Comparison of ENCODE assay signal across 25 mouse cellular contexts in the genomic region with DNA sequence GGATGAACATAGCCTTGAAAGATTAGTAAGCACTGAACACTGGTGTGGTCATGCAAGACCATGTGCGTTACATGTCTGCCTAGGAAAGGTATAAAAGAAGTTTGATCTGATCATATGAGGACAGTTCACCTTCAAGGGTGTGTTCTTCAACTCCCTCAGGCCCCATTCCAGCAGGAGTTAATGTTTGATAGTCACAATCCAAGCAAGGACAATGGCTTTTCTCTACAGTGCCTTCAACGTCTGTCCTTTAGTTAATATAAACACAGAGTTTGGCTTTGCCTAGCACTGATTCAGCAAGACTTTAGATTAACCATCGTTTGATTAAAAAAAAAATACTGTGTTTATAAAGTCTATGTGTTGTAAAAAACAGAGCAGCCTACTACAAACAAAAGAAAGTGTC. TPM values are rescaled to one million over a fixed set of nuclear protein-coding genes. Genes with fewer than 3 reads are reported as not detected.
DNase-seq lines count a peak whose midpoint lies in the region; ATAC-seq and TF ChIP-seq lines count a peak whose summit lies in the region.
"Had no signal": no experiment of that assay in that cellular context is flagged by ENCODE, and none has a peak within 500 bp of the region (broad histone marks: within the 10 kb centered on the region; RNA-seq: fewer than 3 reads in every experiment).

No protein-coding gene starts in this region.

- H3K4me1 ChIP-seq in heart, adult 2 months (ENCODE audit: control insufficient read depth, insufficient read depth, low read length), result peaks cover 7% of the 10 kb centered on the region
- H3K4me1 ChIP-seq in heart, embryonic 11.5 days (ENCODE audit: control insufficient read depth, insufficient read depth, low read length), result no peaks in the 10 kb centered on the region
- H3K4me1 ChIP-seq in liver, adult 2 months (ENCODE audit: control insufficient read depth, insufficient read depth, low read length), result peaks cover 8% of the 10 kb centered on the region
- peaks cover 12% of the 10 kb centered on the region for H3K4me1 ChIP-seq in liver, postnatal 0 days (ENCODE audit: insufficient read depth)
- H3K4me1 ChIP-seq: forebrain, embryonic 15.5 days; hindbrain, embryonic 13.5 days had no signal

- ATAC-seq in heart, embryonic 11.5 days (replicated peaks; ENCODE audit: insufficient number of reproducible peaks, low FRiP score, low TSS enrichment), result no peak
- no peak for ATAC-seq in liver, postnatal 0 days
- ATAC-seq: forebrain, embryonic 15.5 days; midbrain, embryonic 16.5 days had no signal

- H3K9ac ChIP-seq in heart, adult 2 months (ENCODE audit: low read depth, low read length), result no peak overlapping the region
- no peak overlapping the region for H3K9ac ChIP-seq in heart, embryonic 11.5 days (ENCODE audit: low read depth, low read length)
- H3K9ac ChIP-seq in liver, adult 2 months (ENCODE audit: low read depth, low read length), result no peak overlapping the region
- H3K9ac ChIP-seq in liver, postnatal 0 days (replicated peaks), result no peak overlapping the region
- H3K9ac ChIP-seq: forebrain, embryonic 15.5 days; heart, embryonic 13.5 days; hindbrain, embryonic 13.5 days; neural tube, embryonic 13.5 days had no signal

- H3K27me3 ChIP-seq in heart, adult 2 months (ENCODE audit: control insufficient read depth, insufficient read depth, low read length), result no peaks in the 10 kb centered on the region
- H3K27me3 ChIP-seq in heart, embryonic 11.5 days (ENCODE audit: control insufficient read depth, insufficient read depth, low read length), result no peaks in the 10 kb centered on the region
- no peaks in the 10 kb centered on the region for H3K27me3 ChIP-seq in liver, adult 2 months (ENCODE audit: control insufficient read depth, insufficient read depth, low read length)
- no peaks in the 10 kb centered on the region for H3K27me3 ChIP-seq in liver, postnatal 0 days (ENCODE audit: insufficient read depth, low read length)
- H3K27me3 ChIP-seq: forebrain, embryonic 15.5 days; heart, embryonic 13.5 days; hindbrain, embryonic 13.5 days; neural tube, embryonic 13.5 days had no signal

- no peaks in the 10 kb centered on the region for H3K79me2 ChIP-seq in heart, adult 2 months (replicated peaks; ENCODE audit: control insufficient read depth, insufficient read depth, low read length)
- H3K79me2 ChIP-seq in liver, adult 2 months (ENCODE audit: control insufficient read depth, insufficient read depth, low read length), result no peaks in the 10 kb centered on the region

- TF ChIP-seq EP300 in heart, adult 2 months (IDR thresholded peaks at IDR 0.05; ENCODE audit: insufficient read depth, low read depth, low read length), result no peak
- TF ChIP-seq EP300 in liver, postnatal 0 days (IDR thresholded peaks at IDR 0.05; ENCODE audit: low read depth), result no peak

- no peak overlapping the region for H3K4me2 ChIP-seq in heart, embryonic 11.5 days
- no peak overlapping the region for H3K4me2 ChIP-seq in liver, postnatal 0 days (ENCODE audit: low read depth, low read length)
- H3K4me2 ChIP-seq: forebrain, embryonic 15.5 days; heart, embryonic 13.5 days; hindbrain, embryonic 13.5 days; neural tube, embryonic 13.5 days had no signal

- peak overlapping the region; percentile 15; the same call in 1 of the 2 replicates for H3K27ac ChIP-seq in heart, adult 2 months
- H3K27ac ChIP-seq in heart, embryonic 11.5 days (ENCODE audit: low read depth, low read length), result no peak overlapping the region
- H3K27ac ChIP-seq in liver, adult 2 months (replicated peaks; ENCODE audit: insufficient read depth, low read depth, low read length), result no peak overlapping the region
- H3K27ac ChIP-seq in liver, postnatal 0 days (ENCODE audit: low read depth), result no peak overlapping the region
- H3K27ac ChIP-seq: forebrain, embryonic 15.5 days; heart, embryonic 13.5 days; hindbrain, embryonic 13.5 days; layer of hippocampus, adult 2 months; limb, embryonic 10.5 days; macrophage; neural tube, embryonic 13.5 days had no signal

- H3K9me3 ChIP-seq in heart, embryonic 11.5 days (replicated peaks; ENCODE audit: control insufficient read depth, low read length), result no peaks in the 10 kb centered on the region
- H3K9me3 ChIP-seq in liver, postnatal 0 days (ENCODE audit: low read length), result no peaks in the 10 kb centered on the region
- H3K9me3 ChIP-seq: forebrain, embryonic 15.5 days; heart, embryonic 13.5 days; hindbrain, embryonic 13.5 days; limb, embryonic 10.5 days; neural tube, embryonic 13.5 days had no signal

- TF ChIP-seq POLR2A in heart, adult 2 months (IDR thresholded peaks at IDR 0.05; ENCODE audit: insufficient read depth, low read depth, low read length), result no peak
- no peak for TF ChIP-seq POLR2A in liver, adult 2 months (IDR thresholded peaks at IDR 0.05; ENCODE audit: extremely low read depth, insufficient read depth, low read length)

- intact Hi-C loops in heart, adult 2 months (cut with DNase I), result no loop called here

- no peak overlapping the region for H3K4me3 ChIP-seq in heart, adult 2 months
- no peak overlapping the region for H3K4me3 ChIP-seq in heart, embryonic 11.5 days (ENCODE audit: low read depth, low read length)
- no peak overlapping the region for H3K4me3 ChIP-seq in liver, adult 2 months (ENCODE audit: insufficient read depth, low read depth, low read length)
- H3K4me3 ChIP-seq in liver, postnatal 0 days (ENCODE audit: low read depth, low read length), result no peak overlapping the region
- H3K4me3 ChIP-seq: forebrain, embryonic 15.5 days; heart, embryonic 13.5 days; hindbrain, embryonic 13.5 days; layer of hippocampus, adult 2 months; limb, embryonic 10.5 days; myocyte; neural tube, embryonic 13.5 days had no signal

- no peaks in the 10 kb centered on the region for H3K36me3 ChIP-seq in heart, adult 2 months (ENCODE audit: control insufficient read depth, insufficient read depth, low read length)
- H3K36me3 ChIP-seq in heart, embryonic 11.5 days (ENCODE audit: control insufficient read depth, insufficient read depth, low read length), result no peaks in the 10 kb centered on the region
- no peaks in the 10 kb centered on the region for H3K36me3 ChIP-seq in liver, adult 2 months (ENCODE audit: control insufficient read depth, insufficient read depth, low read length)
- no peaks in the 10 kb centered on the region for H3K36me3 ChIP-seq in liver, postnatal 0 days (replicated peaks; ENCODE audit: insufficient read depth, low read length)
- H3K36me3 ChIP-seq: forebrain, embryonic 15.5 days; heart, embryonic 13.5 days; hindbrain, embryonic 13.5 days; limb, embryonic 10.5 days; neural tube, embryonic 13.5 days had no signal

- 51% methylated on average over 3 of the region's 3 CpGs for WGBS in heart, adult 2 months
- 53% methylated on average over 3 of the region's 3 CpGs for WGBS in heart, embryonic 11.5 days (ENCODE audit: insufficient replicate concordance)
- whole genome bisulfite sequencing in liver, adult 2 months, result 27% methylated on average over 3 of the region's 3 CpGs
- 43% methylated on average over 3 of the region's 3 CpGs for WGBS in liver, postnatal 0 days (ENCODE audit: insufficient replicate concordance)

- DNase-seq in heart, adult 2 months, result no peak
- peak; percentile 80 for DNase-seq in liver, adult 2 months (ENCODE audit: extremely low read depth, low read depth, low spot score)
- no peak for DNase-seq in liver, postnatal 0 days
- peak; percentile 65 to 78 for DNase-seq in kidney, adult 8-10 months
- peak; percentile 59 to 75 for DNase-seq in kidney, postnatal 36 days
- no peak for DNase-seq in T-cell, adult 2 months (ENCODE audit: low spot score)
- DNase-seq in urinary bladder, postnatal 14 days (ENCODE audit: low spot score), result no peak
- DNase-seq: adrenal gland, postnatal 25 days; cerebellum, adult 8-10 months; heart, postnatal 36 days; liver; right cerebral cortex, postnatal 4 days; thymus, adult 18-20 months; thymus, postnatal 36 days had no signal

- no peak for TF ChIP-seq CTCF in heart, adult 2 months (IDR thresholded peaks at IDR 0.05)
- no peak for TF ChIP-seq CTCF in liver, adult 2 months (IDR thresholded peaks at IDR 0.05; ENCODE audit: low read depth, low read length)
- no peak for TF ChIP-seq CTCF in liver, postnatal 0 days (IDR thresholded peaks at IDR 0.05; ENCODE audit: low read depth)

RNA-seq across cellular contexts. Expression of gene Gpr88, which starts 49.4 kb away (rescaled TPM):
- under 1 TPM in 1 of 2 experiments, not detected in 1; 0.08 TPM for total RNA-seq in heart, adult 2 months (2021)
- 0.15 and 0.23 TPM in 2 replicates for polyA plus RNA-seq in heart, adult 2 months (2012; rRNA removed)
- polyA plus RNA-seq in heart, embryonic 11.5 days (2014; fragmentation: Nextera tagmentation; extraction: Ambion mirVana), result 0.11 and 0.34 TPM in 2 replicates
- not detected in 2 replicates for total RNA-seq in liver, adult 2 months (2014; rRNA removed)
- polyA plus RNA-seq in liver, adult 2 months (2012; rRNA removed), result not detected in 2 replicates
- 0.18 and 0.30 TPM in 2 replicates for polyA plus RNA-seq in liver, postnatal 0 days (2015; fragmentation: Nextera tagmentation; extraction: Ambion mirVana)
- total RNA-seq: gastrocnemius, adult 8-10 months had no signal
- polyA plus RNA-seq: macrophage, myocyte had no signal

Comparison
In these comparisons a context has a peak if more than half of its experiments do, and no peak if none do; other contexts are left out.
1. DNase-seq: peak in liver, adult 2 months (single experiment), kidney, adult 8-10 months (2 of 2) and kidney, postnatal 36 days (2 of 2); none in heart, adult 2 months (0 of 2), liver, postnatal 0 days (single experiment), T-cell, adult 2 months (single experiment) and urinary bladder, postnatal 14 days (single experiment).